15 mouse cellular contexts compared by ENCODE assay signal in the genomic region with DNA sequence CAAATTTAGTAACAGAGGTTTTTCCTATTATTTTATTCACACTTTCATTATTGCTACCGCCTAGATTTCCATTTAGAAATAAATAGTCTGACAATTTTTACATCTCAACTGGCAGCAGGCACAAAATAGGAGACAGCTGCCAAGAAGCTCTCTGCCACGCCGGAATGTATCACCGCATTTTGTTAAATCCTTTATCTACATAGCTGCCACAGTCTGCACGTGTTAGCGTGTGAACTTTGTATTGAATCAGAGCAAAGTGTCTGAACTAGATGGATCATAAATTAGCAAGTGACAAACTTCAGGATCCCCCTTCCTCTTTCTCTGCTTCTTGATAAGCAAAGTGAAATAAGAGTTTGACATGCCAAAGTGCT.
"Had no signal": no experiment of that assay in that cellular context is flagged by ENCODE, and none has a peak within 500 bp of the region (broad histone marks: within the 10 kb centered on the region; RNA-seq: fewer than 3 reads in every experiment).

No protein-coding gene starts in this region.

- DNase-seq: kidney, adult 18-20 months; kidney, postnatal 10 days; kidney, postnatal 4 days; lung, postnatal 14 days; retina, postnatal 1 day; thymus, adult 18-20 months; thymus, postnatal 14 days had no signal

- H3K4me2 ChIP-seq: limb, embryonic 15.5 days; liver, embryonic 12.5 days; lung, embryonic 15.5 days; midbrain, embryonic 12.5 days; neural tube, embryonic 13.5 days had no signal

- ATAC-seq: liver, embryonic 12.5 days; midbrain, embryonic 16.5 days had no signal

- H3K9me3 ChIP-seq: limb, embryonic 15.5 days; liver, embryonic 12.5 days; lung, embryonic 15.5 days; midbrain, embryonic 12.5 days; neural tube, embryonic 13.5 days had no signal

- H3K9ac ChIP-seq: limb, embryonic 15.5 days; liver, embryonic 12.5 days; lung, embryonic 15.5 days; midbrain, embryonic 12.5 days; neural tube, embryonic 13.5 days had no signal

- H3K27ac ChIP-seq: left cerebral cortex, adult 2 months; limb, embryonic 15.5 days; liver, embryonic 12.5 days; lung, embryonic 15.5 days; midbrain, embryonic 12.5 days; neural tube, embryonic 13.5 days; stomach, postnatal 0 days had no signal

- H3K27me3 ChIP-seq: limb, embryonic 15.5 days; liver, embryonic 12.5 days; lung, embryonic 15.5 days; midbrain, embryonic 12.5 days; neural tube, embryonic 13.5 days had no signal

- H3K4me3 ChIP-seq: left cerebral cortex, adult 2 months; limb, embryonic 15.5 days; liver, embryonic 12.5 days; lung, embryonic 15.5 days; midbrain, embryonic 12.5 days; neural tube, embryonic 13.5 days had no signal

- H3K36me3 ChIP-seq: limb, embryonic 15.5 days; liver, embryonic 12.5 days; lung, embryonic 15.5 days; midbrain, embryonic 12.5 days; neural tube, embryonic 13.5 days had no signal

- H3K4me1 ChIP-seq: limb, embryonic 15.5 days; liver, embryonic 12.5 days; lung, embryonic 15.5 days; midbrain, embryonic 12.5 days; neural tube, embryonic 13.5 days had no signal
